Mouse (Mus musculus): Measurements from ENCODE around the gene Foxi3.

Gene Foxi3

GRCm38 (mm10) chr6:70956285-70956912 lies at the start of gene Foxi3:
Foxi3 (plus strand) TSS chr6:70956531.
- DNase-seq (ENCODE audit: low read depth, low spot score) = no peak

- DNase-seq (ENCODE audit: low read depth, low spot score) = no peak
These were observed 46.8 kb upstream of the Foxi3 start for GRCm38 (mm10) chr6:70909572-70909971.

GRCm38 (mm10) chr6:70910285-70910684 lies 46.0 kb upstream of the Foxi3 start:
- DNase-seq (ENCODE audit: low read depth, low spot score) = no peak

- DNase-seq (ENCODE audit: low read depth, low spot score) = no peak
These were observed 44.5 kb upstream of the Foxi3 start for GRCm38 (mm10) chr6:70911668-70912395.

- no peak for DNase-seq (ENCODE audit: low read depth, low spot score)
These were observed 44.0 kb upstream of the Foxi3 start for GRCm38 (mm10) chr6:70912396-70912765.

GRCm38 (mm10) chr6:70918827-70919226 lies 37.5 kb upstream of the Foxi3 start, which contains the start of gene Tex37:
Tex37 (minus strand) TSS chr6:70918927.
- DNase-seq (ENCODE audit: low read depth, low spot score) = no peak

- DNase-seq (ENCODE audit: low read depth, low spot score) = no peak
These were observed 34.9 kb upstream of the Foxi3 start for GRCm38 (mm10) chr6:70921274-70922074.

- DNase-seq (ENCODE audit: low read depth, low spot score) = no peak
These were observed 24.5 kb upstream of the Foxi3 start for GRCm38 (mm10) chr6:70931801-70932200.

GRCm38 (mm10) chr6:70953274-70953673 lies 3.1 kb upstream of the Foxi3 start:
- no peak for DNase-seq (ENCODE audit: low read depth, low spot score)

- DNase-seq (ENCODE audit: low read depth, low spot score) = no peak
These were observed 2.3 kb upstream of the Foxi3 start for GRCm38 (mm10) chr6:70954040-70954439.

GRCm38 (mm10) chr6:70955291-70955800 lies 985 bp upstream of the Foxi3 start:
- DNase-seq (ENCODE audit: low read depth, low spot score) = no peak

GRCm38 (mm10) chr6:70955841-70956240 lies 490 bp upstream of the Foxi3 start:
- DNase-seq (ENCODE audit: low read depth, low spot score) = no peak

GRCm38 (mm10) chr6:70956936-70957335 lies 605 bp downstream of the Foxi3 start:
- no peak for DNase-seq (ENCODE audit: low read depth, low spot score)

- DNase-seq (ENCODE audit: low read depth, low spot score) = no peak
These were observed 1.1 kb downstream of the Foxi3 start for GRCm38 (mm10) chr6:70957341-70957940.

- no peak for DNase-seq (ENCODE audit: low read depth, low spot score)
These were observed 7.9 kb downstream of the Foxi3 start for GRCm38 (mm10) chr6:70964116-70964830.

- DNase-seq (ENCODE audit: low read depth, low spot score) = no peak
These were observed 9.4 kb downstream of the Foxi3 start for GRCm38 (mm10) chr6:70965694-70966093.

- DNase-seq (ENCODE audit: low read depth, low spot score) = no peak
These were observed 11.1 kb downstream of the Foxi3 start for GRCm38 (mm10) chr6:70967422-70967821.

- no peak for DNase-seq (ENCODE audit: low read depth, low spot score)
These were observed 12.0 kb downstream of the Foxi3 start for GRCm38 (mm10) chr6:70968291-70968690.

GRCm38 (mm10) chr6:70973066-70973465 lies 16.7 kb downstream of the Foxi3 start:
- DNase-seq (ENCODE audit: low read depth, low spot score) = no peak

- DNase-seq (ENCODE audit: low read depth, low spot score) = no peak
These were observed 24.7 kb downstream of the Foxi3 start for GRCm38 (mm10) chr6:70981036-70981435.

- no peak for DNase-seq (ENCODE audit: low read depth, low spot score)
These were observed 26.1 kb downstream of the Foxi3 start for GRCm38 (mm10) chr6:70982416-70982815.

Measured in brain, embryonic 18.5 days (tissue).